Comparison of ENCODE assay signal across 22 mouse cellular contexts in the genomic region with DNA sequence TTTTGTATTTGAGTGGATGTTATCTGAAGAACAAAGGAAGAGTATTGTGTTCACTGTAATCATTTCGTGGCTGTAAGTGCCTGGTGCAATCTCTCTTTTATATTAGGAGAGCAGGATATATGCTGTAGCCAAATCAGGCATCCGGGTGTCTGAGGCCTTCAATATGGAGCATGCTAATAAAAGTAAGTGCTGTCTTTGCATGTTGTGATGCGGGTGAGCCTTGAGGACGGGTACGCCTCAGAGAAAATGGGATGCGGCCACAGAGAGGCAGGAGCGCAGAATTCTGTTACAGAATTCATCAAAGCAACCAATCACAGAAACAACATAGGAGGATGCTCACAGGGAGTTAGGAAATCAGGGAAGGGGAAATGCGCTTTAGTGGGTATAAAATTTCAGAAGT. TPM values are rescaled to one million over a fixed set of nuclear protein-coding genes. Genes with fewer than 3 reads are reported as not detected.
DNase-seq lines count a peak whose midpoint lies in the region; ATAC-seq and TF ChIP-seq lines count a peak whose summit lies in the region.
"Had no signal": no experiment of that assay in that cellular context is flagged by ENCODE, and none has a peak within 500 bp of the region (broad histone marks: within the 10 kb centered on the region; RNA-seq: fewer than 3 reads in every experiment).

No protein-coding gene starts in this region.

- no peaks in the 10 kb centered on the region for H3K9me3 ChIP-seq in forebrain, postnatal 0 days (ENCODE audit: low read length)
- H3K9me3 ChIP-seq in forebrain, embryonic 14.5 days (replicated peaks; ENCODE audit: control insufficient read depth, low read length) = no peaks in the 10 kb centered on the region
- H3K9me3 ChIP-seq in heart, embryonic 10.5 days = no peaks in the 10 kb centered on the region
- no peaks in the 10 kb centered on the region for H3K9me3 ChIP-seq in midbrain, embryonic 15.5 days
- H3K9me3 ChIP-seq in midbrain, embryonic 10.5 days (replicated peaks) = no peaks in the 10 kb centered on the region
- H3K9me3 ChIP-seq: embryonic facial prominence, embryonic 13.5 days; embryonic facial prominence, embryonic 15.5 days; forebrain, embryonic 13.5 days had no signal

- WGBS in forebrain, postnatal 0 days = 62% methylated on average over 8 of the region's 8 CpGs
- WGBS in forebrain, embryonic 14.5 days = 67% methylated on average over 8 of the region's 8 CpGs
- WGBS in heart, embryonic 10.5 days = 71% methylated on average over 8 of the region's 8 CpGs
- WGBS in midbrain, embryonic 15.5 days = 66% methylated on average over 8 of the region's 8 CpGs
- 86% methylated on average over 8 of the region's 8 CpGs for WGBS in midbrain, embryonic 10.5 days

- DNase-seq in forebrain, postnatal 0 days = no peak
- DNase-seq in forebrain, embryonic 14.5 days (ENCODE audit: low spot score) = no peak
- peak; percentile 62 for DNase-seq in heart, embryonic 10.5 days (ENCODE audit: low spot score)
- DNase-seq in heart, postnatal 4 days = no peak
- no peak for DNase-seq in midbrain, embryonic 10.5 days (ENCODE audit: low spot score)
- DNase-seq: adrenal gland, adult 2 months; adrenal gland, postnatal 10 days; adrenal gland, postnatal 25 days; cerebellum, adult 11 months; cerebellum, adult 18-20 months; cerebellum, adult 8-10 months; cerebellum, adult 9-11 months; cerebellum, postnatal 14 days; cerebellum, postnatal 36 days; embryo, embryonic 11 days had no signal

- H3K36me3 ChIP-seq in forebrain, postnatal 0 days (ENCODE audit: insufficient read depth) = no peaks in the 10 kb centered on the region
- H3K36me3 ChIP-seq in forebrain, embryonic 14.5 days (ENCODE audit: control insufficient read depth, insufficient read depth, low read length) = no peaks in the 10 kb centered on the region
- peaks cover 9% of the 10 kb centered on the region for H3K36me3 ChIP-seq in heart, embryonic 10.5 days
- no peaks in the 10 kb centered on the region for H3K36me3 ChIP-seq in midbrain, embryonic 15.5 days (replicated peaks)
- H3K36me3 ChIP-seq in midbrain, embryonic 10.5 days = 0 out of 2 replicates have a peak, but pooled peaks cover 6% of the 10 kb centered on the region

- no peaks in the 10 kb centered on the region for H3K27me3 ChIP-seq in forebrain, postnatal 0 days (ENCODE audit: insufficient read depth, low read length)
- H3K27me3 ChIP-seq in forebrain, embryonic 14.5 days (replicated peaks; ENCODE audit: control insufficient read depth, insufficient read depth, low read length) = no peaks in the 10 kb centered on the region
- H3K27me3 ChIP-seq in heart, embryonic 10.5 days (ENCODE audit: insufficient read depth, poor library complexity, severe bottlenecking) = no peaks in the 10 kb centered on the region
- no peaks in the 10 kb centered on the region for H3K27me3 ChIP-seq in midbrain, embryonic 15.5 days (replicated peaks)
- H3K27me3 ChIP-seq in midbrain, embryonic 10.5 days (ENCODE audit: low read depth, poor library complexity, severe bottlenecking) = no peaks in the 10 kb centered on the region
- H3K27me3 ChIP-seq: embryonic facial prominence, embryonic 13.5 days; embryonic facial prominence, embryonic 15.5 days; forebrain, embryonic 13.5 days had no signal

- H3K9ac ChIP-seq in forebrain, postnatal 0 days = no peak overlapping the region
- H3K9ac ChIP-seq in forebrain, embryonic 14.5 days (ENCODE audit: low read length) = no peak overlapping the region
- no peak overlapping the region for H3K9ac ChIP-seq in midbrain, embryonic 15.5 days
- H3K9ac ChIP-seq: embryonic facial prominence, embryonic 13.5 days; embryonic facial prominence, embryonic 15.5 days; forebrain, embryonic 13.5 days had no signal

- no peak for TF ChIP-seq CTCF in forebrain, postnatal 0 days (IDR thresholded peaks at IDR 0.05; ENCODE audit: low read depth)

- H3K27ac ChIP-seq in forebrain, postnatal 0 days (ENCODE audit: low read depth, low read length) = no peak overlapping the region
- no peak overlapping the region for H3K27ac ChIP-seq in forebrain, embryonic 14.5 days (ENCODE audit: low read depth, low read length)
- H3K27ac ChIP-seq in heart, embryonic 10.5 days = no peak overlapping the region
- 0 out of 2 replicates have a peak overlapping the region, but pooled peaks have one; percentile 11 for H3K27ac ChIP-seq in midbrain, embryonic 15.5 days
- no peak overlapping the region for H3K27ac ChIP-seq in midbrain, embryonic 10.5 days (replicated peaks)
- H3K27ac ChIP-seq: embryonic facial prominence, embryonic 13.5 days; embryonic facial prominence, embryonic 15.5 days; forebrain, embryonic 13.5 days had no signal

- H3K4me2 ChIP-seq in forebrain, postnatal 0 days (ENCODE audit: low read depth) = no peak overlapping the region
- H3K4me2 ChIP-seq in forebrain, embryonic 14.5 days (ENCODE audit: low read length) = no peak overlapping the region
- no peak overlapping the region for H3K4me2 ChIP-seq in midbrain, embryonic 15.5 days
- H3K4me2 ChIP-seq: embryonic facial prominence, embryonic 13.5 days; embryonic facial prominence, embryonic 15.5 days; forebrain, embryonic 13.5 days had no signal

- no peak overlapping the region for H3K4me3 ChIP-seq in forebrain, postnatal 0 days (ENCODE audit: low read depth, low read length)
- H3K4me3 ChIP-seq in forebrain, embryonic 14.5 days (ENCODE audit: low read depth, low read length) = no peak overlapping the region
- H3K4me3 ChIP-seq in heart, embryonic 10.5 days = no peak overlapping the region
- H3K4me3 ChIP-seq in midbrain, embryonic 15.5 days = no peak overlapping the region
- H3K4me3 ChIP-seq in midbrain, embryonic 10.5 days = no peak overlapping the region
- H3K4me3 ChIP-seq: embryonic facial prominence, embryonic 13.5 days; embryonic facial prominence, embryonic 15.5 days; erythroblast, embryonic 14.5 days; forebrain, embryonic 13.5 days had no signal

- ATAC-seq in forebrain, postnatal 0 days = peak; percentile 51
- no peak for ATAC-seq in forebrain, embryonic 14.5 days
- ATAC-seq in midbrain, embryonic 15.5 days (replicated peaks) = no peak
- ATAC-seq: forebrain, embryonic 13.5 days had no signal

- H3K4me1 ChIP-seq in forebrain, postnatal 0 days (ENCODE audit: insufficient read depth) = peaks cover 3% of the 10 kb centered on the region; the same call in 1 of the 2 replicates
- no peaks in the 10 kb centered on the region; the same call in 1 of the 2 replicates for H3K4me1 ChIP-seq in forebrain, embryonic 14.5 days (ENCODE audit: control insufficient read depth, insufficient read depth, low read length)
- no peaks in the 10 kb centered on the region for H3K4me1 ChIP-seq in heart, embryonic 10.5 days
- H3K4me1 ChIP-seq in midbrain, embryonic 15.5 days = no peaks in the 10 kb centered on the region
- H3K4me1 ChIP-seq in midbrain, embryonic 10.5 days = peaks cover 17% of the 10 kb centered on the region

RNA-seq across cellular contexts. Expression of gene Dync2li1, which starts 56.5 kb away (rescaled TPM):
- total RNA-seq in forebrain, postnatal 0 days (2014; rRNA removed) = 14.0 and 19.1 TPM in 2 replicates
- 38.9 and 42.1 TPM in 2 replicates for polyA plus RNA-seq in forebrain, postnatal 0 days (2015; fragmentation: Nextera tagmentation; extraction: Ambion mirVana)
- polyA plus RNA-seq in forebrain, embryonic 14.5 days (2014; fragmentation: Nextera tagmentation; extraction: Ambion mirVana) = 42.5 and 43.3 TPM in 2 replicates
- 9.9 and 17.2 TPM in 2 replicates for polyA plus RNA-seq in heart, embryonic 10.5 days (2016; fragmentation: Nextera tagmentation; extraction: Ambion mirVana)
- 1 to 10 TPM; 3.8 to 4.3 TPM for total RNA-seq in heart, postnatal 4 days (2021)
- polyA plus RNA-seq in midbrain, embryonic 15.5 days (2015; fragmentation: Nextera tagmentation; extraction: Ambion mirVana) = 33.5 and 35.4 TPM in 2 replicates
- polyA plus RNA-seq in midbrain, embryonic 10.5 days (2016; fragmentation: Nextera tagmentation; extraction: Ambion mirVana) = 30.9 and 32.7 TPM in 2 replicates
- total RNA-seq: MEL had no signal
- polyA plus RNA-seq: erythroblast, embryonic 14.5 days had no signal

RNA-seq across cellular contexts. Expression of gene Plekhh2, which starts 58.1 kb away (rescaled TPM):
- total RNA-seq in forebrain, postnatal 0 days (2014; rRNA removed) = 2.4 and 3.1 TPM in 2 replicates
- 0.73 and 1.0 TPM in 2 replicates for polyA plus RNA-seq in forebrain, postnatal 0 days (2015; fragmentation: Nextera tagmentation; extraction: Ambion mirVana)
- polyA plus RNA-seq in forebrain, embryonic 14.5 days (2014; fragmentation: Nextera tagmentation; extraction: Ambion mirVana) = 0.88 and 1.3 TPM in 2 replicates
- 3.6 and 3.9 TPM in 2 replicates for polyA plus RNA-seq in heart, embryonic 10.5 days (2016; fragmentation: Nextera tagmentation; extraction: Ambion mirVana)
- total RNA-seq in heart, postnatal 4 days (2021) = 1 to 10 TPM; 6.3 to 6.4 TPM
- polyA plus RNA-seq in midbrain, embryonic 15.5 days (2015; fragmentation: Nextera tagmentation; extraction: Ambion mirVana) = 2.2 and 2.6 TPM in 2 replicates
- polyA plus RNA-seq in midbrain, embryonic 10.5 days (2016; fragmentation: Nextera tagmentation; extraction: Ambion mirVana) = 2.9 and 4.0 TPM in 2 replicates
- total RNA-seq: common myeloid progenitor, adult 5-6 weeks had no signal
- polyA plus RNA-seq: erythroblast, embryonic 14.5 days had no signal
